Mouse (Mus musculus): ENCODE data around the gene Smim12. TPM values are rescaled to one million over a fixed set of nuclear protein-coding genes. Genes with fewer than 3 reads are reported as not detected.

Smim12 gene
- polyA plus RNA-seq, 1 experiment from 2014 or later = 24.6 TPM

- no peaks in the 10 kb centered on the region for H3K36me3 ChIP-seq (ENCODE audit: control insufficient read depth, insufficient read depth)
- 30% methylated on average over 17 of the region's 17 CpGs for WGBS (ENCODE audit: insufficient replicate concordance)
- no peak for ATAC-seq (ENCODE audit: low read depth)
- H3K9me3 ChIP-seq (replicated peaks; ENCODE audit: control insufficient read depth, low read length) = no peaks in the 10 kb centered on the region
- no peak overlapping the region for H3K9ac ChIP-seq (ENCODE audit: low read depth, low read length)
- no peaks in the 10 kb centered on the region for H3K4me1 ChIP-seq (ENCODE audit: control insufficient read depth, low read depth, low read length)
- no peak overlapping the region for H3K4me3 ChIP-seq (ENCODE audit: low read depth, low read length)
- H3K4me2 ChIP-seq (ENCODE audit: low read depth, low read length) = no peak overlapping the region
- peaks cover 23% of the 10 kb centered on the region for H3K27me3 ChIP-seq (ENCODE audit: control insufficient read depth, insufficient read depth, low read depth, low read length)
- no peak overlapping the region for H3K27ac ChIP-seq (ENCODE audit: low read length)
These were observed 16.4 kb upstream of the Smim12 start for GRCm38 (mm10) chr4:127227051-127227673.

- H3K4me2 ChIP-seq (ENCODE audit: low read depth, low read length) = no peak overlapping the region
- H3K27me3 ChIP-seq (ENCODE audit: control insufficient read depth, insufficient read depth, low read depth, low read length) = peaks cover 15% of the 10 kb centered on the region
- ATAC-seq (ENCODE audit: low read depth) = no peak
- H3K9ac ChIP-seq (ENCODE audit: low read depth, low read length) = no peak overlapping the region
- WGBS (ENCODE audit: insufficient replicate concordance) = 38% methylated on average over 6 of the region's 6 CpGs
- H3K36me3 ChIP-seq (ENCODE audit: control insufficient read depth, insufficient read depth) = no peaks in the 10 kb centered on the region
- H3K9me3 ChIP-seq (replicated peaks; ENCODE audit: control insufficient read depth, low read length) = no peaks in the 10 kb centered on the region
- no peak overlapping the region for H3K4me3 ChIP-seq (ENCODE audit: low read depth, low read length)
- peaks cover 3% of the 10 kb centered on the region for H3K4me1 ChIP-seq (ENCODE audit: control insufficient read depth, low read depth, low read length)
- H3K27ac ChIP-seq (ENCODE audit: low read length) = no peak overlapping the region
These were observed 11.6 kb upstream of the Smim12 start for GRCm38 (mm10) chr4:127232028-127232427.

GRCm38 (mm10) chr4:127232551-127232950 is 11.0 kb upstream of the Smim12 start:
- no peak overlapping the region for H3K27ac ChIP-seq (ENCODE audit: low read length)
- no peaks in the 10 kb centered on the region for H3K36me3 ChIP-seq (ENCODE audit: control insufficient read depth, insufficient read depth)
- no peak overlapping the region for H3K4me2 ChIP-seq (ENCODE audit: low read depth, low read length)
- no peak for ATAC-seq (ENCODE audit: low read depth)
- peaks cover 20% of the 10 kb centered on the region for H3K27me3 ChIP-seq (ENCODE audit: control insufficient read depth, insufficient read depth, low read depth, low read length)
- H3K4me3 ChIP-seq (ENCODE audit: low read depth, low read length) = no peak overlapping the region
- no peak overlapping the region for H3K9ac ChIP-seq (ENCODE audit: low read depth, low read length)
- WGBS (ENCODE audit: insufficient replicate concordance) = 45% methylated on average over 5 of the region's 5 CpGs
- peaks cover 3% of the 10 kb centered on the region for H3K4me1 ChIP-seq (ENCODE audit: control insufficient read depth, low read depth, low read length)
- no peaks in the 10 kb centered on the region for H3K9me3 ChIP-seq (replicated peaks; ENCODE audit: control insufficient read depth, low read length)

- Histone ChIP-seq H3K4me2 (ENCODE audit: low read depth, low read length) (no peak overlapping the region), H3K9me3 (replicated peaks; ENCODE audit: control insufficient read depth, low read length) (no peaks in the 10 kb centered on the region), H3K27me3 (ENCODE audit: control insufficient read depth, insufficient read depth, low read depth, low read length) (peaks cover 21% of the 10 kb centered on the region), H3K36me3 (ENCODE audit: control insufficient read depth, insufficient read depth) (no peaks in the 10 kb centered on the region), H3K4me1 (ENCODE audit: control insufficient read depth, low read depth, low read length) (peaks cover 3% of the 10 kb centered on the region), H3K4me3 (ENCODE audit: low read depth, low read length) (no peak overlapping the region), H3K27ac (ENCODE audit: low read length) (no peak overlapping the region), H3K9ac (ENCODE audit: low read depth, low read length) (no peak overlapping the region)
- ATAC-seq (ENCODE audit: low read depth) = no peak
- WGBS (ENCODE audit: insufficient replicate concordance) = 74% methylated on average over 40 of the region's 40 CpGs
These were observed 10.0 kb upstream of the Smim12 start for GRCm38 (mm10) chr4:127233416-127234125.

GRCm38 (mm10) chr4:127235742-127236487 is 7.7 kb upstream of the Smim12 start:
- no peak overlapping the region for H3K9ac ChIP-seq (ENCODE audit: low read depth, low read length)
- peak; percentile 65 for ATAC-seq (ENCODE audit: low read depth)
- WGBS (ENCODE audit: insufficient replicate concordance) = 1% methylated on average over 62 of the region's 67 CpGs
- no peak overlapping the region for H3K27ac ChIP-seq (ENCODE audit: low read length)
- peak overlapping the region; percentile 52 for H3K4me3 ChIP-seq (ENCODE audit: low read depth, low read length)
- peaks cover 21% of the 10 kb centered on the region for H3K27me3 ChIP-seq (ENCODE audit: control insufficient read depth, insufficient read depth, low read depth, low read length)
- no peaks in the 10 kb centered on the region for H3K36me3 ChIP-seq (ENCODE audit: control insufficient read depth, insufficient read depth)
- peaks cover 3% of the 10 kb centered on the region for H3K4me1 ChIP-seq (ENCODE audit: control insufficient read depth, low read depth, low read length)
- no peaks in the 10 kb centered on the region for H3K9me3 ChIP-seq (replicated peaks; ENCODE audit: control insufficient read depth, low read length)
- peak overlapping the region; percentile 73 for H3K4me2 ChIP-seq (ENCODE audit: low read depth, low read length)

GRCm38 (mm10) chr4:127236631-127237030 is 7.0 kb upstream of the Smim12 start:
- H3K9ac ChIP-seq (ENCODE audit: low read depth, low read length) = no peak overlapping the region
- no peak for ATAC-seq (ENCODE audit: low read depth)
- no peaks in the 10 kb centered on the region for H3K36me3 ChIP-seq (ENCODE audit: control insufficient read depth, insufficient read depth)
- H3K9me3 ChIP-seq (replicated peaks; ENCODE audit: control insufficient read depth, low read length) = no peaks in the 10 kb centered on the region
- H3K4me3 ChIP-seq (ENCODE audit: low read depth, low read length) = peak overlapping the region; percentile 52
- WGBS (ENCODE audit: insufficient replicate concordance) = 5% methylated on average over 14 of the region's 14 CpGs
- peak overlapping the region; percentile 73 for H3K4me2 ChIP-seq (ENCODE audit: low read depth, low read length)
- no peak overlapping the region for H3K27ac ChIP-seq (ENCODE audit: low read length)
- peaks cover 3% of the 10 kb centered on the region for H3K4me1 ChIP-seq (ENCODE audit: control insufficient read depth, low read depth, low read length)
- peaks cover 21% of the 10 kb centered on the region for H3K27me3 ChIP-seq (ENCODE audit: control insufficient read depth, insufficient read depth, low read depth, low read length)

GRCm38 (mm10) chr4:127237271-127237670 is 6.3 kb upstream of the Smim12 start:
- no peaks in the 10 kb centered on the region for H3K9me3 ChIP-seq (replicated peaks; ENCODE audit: control insufficient read depth, low read length)
- H3K4me2 ChIP-seq (ENCODE audit: low read depth, low read length) = no peak overlapping the region
- no peaks in the 10 kb centered on the region for H3K36me3 ChIP-seq (ENCODE audit: control insufficient read depth, insufficient read depth)
- peaks cover 3% of the 10 kb centered on the region for H3K4me1 ChIP-seq (ENCODE audit: control insufficient read depth, low read depth, low read length)
- no peak overlapping the region for H3K9ac ChIP-seq (ENCODE audit: low read depth, low read length)
- no peak overlapping the region for H3K4me3 ChIP-seq (ENCODE audit: low read depth, low read length)
- peaks cover 21% of the 10 kb centered on the region for H3K27me3 ChIP-seq (ENCODE audit: control insufficient read depth, insufficient read depth, low read depth, low read length)
- no peak for ATAC-seq (ENCODE audit: low read depth)
- 66% methylated on average over 10 of the region's 10 CpGs for WGBS (ENCODE audit: insufficient replicate concordance)
- no peak overlapping the region for H3K27ac ChIP-seq (ENCODE audit: low read length)

- peaks cover 2% of the 10 kb centered on the region for H3K36me3 ChIP-seq (ENCODE audit: control insufficient read depth, insufficient read depth)
- 18% methylated on average over 6 of the region's 6 CpGs for WGBS (ENCODE audit: insufficient replicate concordance)
- H3K27ac ChIP-seq (ENCODE audit: low read length) = no peak overlapping the region
- ATAC-seq (ENCODE audit: low read depth) = no peak
- H3K9me3 ChIP-seq (replicated peaks; ENCODE audit: control insufficient read depth, low read length) = no peaks in the 10 kb centered on the region
- no peak overlapping the region for H3K9ac ChIP-seq (ENCODE audit: low read depth, low read length)
- H3K4me1 ChIP-seq (ENCODE audit: control insufficient read depth, low read depth, low read length) = peaks cover 8% of the 10 kb centered on the region
- no peak overlapping the region for H3K4me3 ChIP-seq (ENCODE audit: low read depth, low read length)
- peak overlapping the region; percentile 32; the same call in 1 of the 2 replicates for H3K4me2 ChIP-seq (ENCODE audit: low read depth, low read length)
- no peaks in the 10 kb centered on the region; the same call in 1 of the 2 replicates for H3K27me3 ChIP-seq (ENCODE audit: control insufficient read depth, insufficient read depth, low read depth, low read length)
These were observed 888 bp upstream of the Smim12 start for GRCm38 (mm10) chr4:127242696-127243095.

GRCm38 (mm10) chr4:127243953-127244352 is 369 bp downstream of the Smim12 start:
- Histone ChIP-seq H3K36me3 (ENCODE audit: control insufficient read depth, insufficient read depth) (peaks cover 2% of the 10 kb centered on the region), H3K4me2 (ENCODE audit: low read depth, low read length) (peak overlapping the region; percentile 73), H3K4me3 (ENCODE audit: low read depth, low read length) (peak overlapping the region; percentile 81), H3K27me3 (ENCODE audit: control insufficient read depth, insufficient read depth, low read depth, low read length) (no peaks in the 10 kb centered on the region), H3K4me1 (ENCODE audit: control insufficient read depth, low read depth, low read length) (peaks cover 8% of the 10 kb centered on the region), H3K9ac (ENCODE audit: low read depth, low read length) (peak overlapping the region; percentile 81), H3K9me3 (replicated peaks; ENCODE audit: control insufficient read depth, low read length) (no peaks in the 10 kb centered on the region), H3K27ac (ENCODE audit: low read length) (no peak overlapping the region)
- peak; percentile 47 for ATAC-seq (ENCODE audit: low read depth)
- 0% methylated on average over 26 of the region's 26 CpGs for WGBS (ENCODE audit: insufficient replicate concordance)
